Mouse (Mus musculus) limb, embryonic 11.5 days (tissue): ENCODE results near the gene Hdac4. TPM values are rescaled to one million over a fixed set of nuclear protein-coding genes. Genes with fewer than 3 reads are reported as not detected.

Experiments
- ATAC-seq: fragments of 200-750 bp; cut with Nextera tagmentation; 2 replicates; pipeline ENCODE4 v1.8.0; 2017; ENCODE audit warnings: low read depth; ENCODE audit not compliant: insufficient number of reproducible peaks, low FRiP score, low TSS enrichment
- DNase-seq: peaks from one replicate; pipeline ENCODE4 v3.0.0-alpha.2; 2015; ENCODE audit warnings: low spot score
- H3K27ac ChIP-seq: fragments of 300-500 bp; sonication (generic); replicated peaks from 2 replicates; pipeline ENCODE4 v1.5.1; 2014; ENCODE audit warnings: low read depth, mild to moderate bottlenecking, low read length
- H3K27me3 ChIP-seq: fragments of 300-500 bp; sonication (generic); 2 replicates; pipeline ENCODE4 v1.6.1; 2014; ENCODE audit warnings: mild to moderate bottlenecking, low read length, mixed read lengths; ENCODE audit not compliant: control insufficient read depth, insufficient read depth
- H3K36me3 ChIP-seq: fragments of 300-500 bp; sonication (generic); 2 replicates; pipeline ENCODE4 v1.6.1; 2014; ENCODE audit warnings: mild to moderate bottlenecking, low read length, moderate library complexity, mixed read lengths; ENCODE audit not compliant: control insufficient read depth, insufficient read depth
- H3K4me1 ChIP-seq: fragments of 300-500 bp; sonication (generic); 2 replicates; pipeline ENCODE4 v1.6.1; 2014; ENCODE audit warnings: low read length, mixed read lengths; ENCODE audit not compliant: control insufficient read depth, insufficient read depth
- H3K4me2 ChIP-seq: fragments of 300-500 bp; sonication (generic); 2 replicates; pipeline ENCODE4 v1.6.1; 2014; ENCODE audit warnings: low read depth, mild to moderate bottlenecking, moderate library complexity; ENCODE audit not compliant: severe bottlenecking
- H3K4me3 ChIP-seq: fragments of 300-500 bp; sonication (generic); 2 replicates; pipeline ENCODE4 v1.5.1; 2014; ENCODE audit warnings: low read depth, low read length
- H3K9ac ChIP-seq: fragments of 300-500 bp; sonication (generic); 2 replicates; pipeline ENCODE4 v1.6.1; 2014; ENCODE audit warnings: mild to moderate bottlenecking, low read length
- H3K9me3 ChIP-seq: fragments of 300-500 bp; sonication (generic); 2 replicates; pipeline ENCODE4 v1.6.1; 2016; ENCODE audit warnings: low read length; ENCODE audit not compliant: control insufficient read depth
- WGBS: fragments of 180-500 bp; shearing (Covaris S2); extraction: QIAGEN DNeasy Blood & Tissue Kit; methylation state at CpG from one replicate; pipeline ENCODE4 v1.1.7; 2014; 5-methylcytosine and 5-hydroxymethylcytosine counted together
- polyA plus RNA-seq: library from polyadenylated mRNA; unstranded; fragments of >200 nt; fragmentation: Nextera tagmentation; extraction: Ambion mirVana; gene quantifications from 2 replicates; pipeline ENCODE4 v1.2.1, GENCODE M21; 2014

Gene Hdac4
- polyA plus RNA-seq, 1 experiment from 2014 or later, result 24.2 TPM

DNA sequence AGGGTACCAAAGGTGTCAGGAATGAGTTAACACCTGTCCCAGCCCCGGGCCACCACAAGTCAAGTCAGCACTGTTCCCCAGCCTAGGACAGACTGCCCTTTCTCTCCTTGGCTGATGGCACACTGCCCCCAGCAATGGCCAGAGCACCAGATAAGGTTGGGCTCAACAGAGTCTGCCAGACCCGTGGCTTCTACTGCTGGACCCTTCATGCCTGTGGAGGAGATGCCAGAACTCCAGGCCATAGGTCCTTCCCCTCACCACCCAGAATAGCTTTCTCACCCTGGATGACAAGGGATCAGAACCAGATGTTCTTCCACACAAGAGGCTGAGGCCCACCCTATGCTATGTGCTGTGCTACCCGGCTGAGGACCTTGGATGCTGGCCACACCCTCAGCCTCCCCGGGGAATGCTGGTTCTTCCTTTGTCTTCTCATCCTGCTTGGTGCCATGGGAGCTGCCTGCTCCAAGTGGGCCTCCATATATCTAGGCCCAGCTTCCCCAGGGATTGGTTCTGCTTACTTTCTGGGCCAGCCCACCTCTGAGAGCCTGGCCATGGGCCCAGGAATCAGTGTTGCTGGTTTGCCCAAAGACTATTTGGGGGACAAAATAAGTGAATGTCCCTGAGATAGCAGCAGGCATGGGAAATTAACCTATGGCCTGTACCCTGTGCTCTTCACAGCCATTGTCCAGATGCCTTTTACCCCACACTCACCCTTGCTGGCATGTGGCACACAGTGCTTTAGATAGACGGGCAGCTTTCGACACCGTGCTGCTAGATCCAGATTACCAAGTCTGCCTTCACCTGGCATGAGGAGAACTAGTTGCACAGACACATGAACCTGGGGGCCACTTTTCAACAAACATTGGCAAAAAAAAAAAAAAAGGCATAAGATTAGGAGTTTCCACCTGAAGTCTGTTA is 273.0 kb downstream of the Hdac4 start:
- Histone ChIP-seq H3K27ac (no peak overlapping the region), H3K4me1 (no peaks in the 10 kb centered on the region), H3K9me3 (no peaks in the 10 kb centered on the region), H3K27me3 (no peaks in the 10 kb centered on the region), H3K4me2 (no peak overlapping the region), H3K9ac (no peak overlapping the region), H3K4me3 (no peak overlapping the region), H3K36me3 (no peaks in the 10 kb centered on the region)
- 77% methylated on average over 7 of the region's 7 CpGs for WGBS
- ATAC-seq (no peak), DNase-seq (no peak)

DNA sequence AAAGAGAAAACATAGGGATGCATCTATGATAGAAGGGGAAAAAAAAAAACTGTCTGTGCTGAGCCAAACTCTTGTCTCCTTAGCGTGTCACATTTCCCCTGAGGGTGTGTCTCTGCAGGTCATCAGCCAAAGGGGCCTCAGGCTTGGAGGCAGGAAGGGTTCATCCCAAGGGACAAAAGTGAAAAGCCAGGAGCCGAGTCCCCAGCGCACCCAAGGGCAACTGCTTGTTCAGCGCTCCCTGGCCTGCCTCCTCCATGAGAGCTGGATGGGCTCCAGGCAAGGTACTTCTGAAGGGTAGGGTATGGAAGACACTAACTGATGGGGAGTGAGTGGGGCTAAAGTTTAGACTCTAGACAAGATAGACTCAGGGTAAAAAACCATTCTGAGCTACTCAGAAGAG is 273.8 kb downstream of the Hdac4 start:
- H3K27ac ChIP-seq, result no peak overlapping the region
- no peak overlapping the region for H3K4me3 ChIP-seq
- no peaks in the 10 kb centered on the region for H3K4me1 ChIP-seq
- no peak overlapping the region for H3K4me2 ChIP-seq
- ATAC-seq, result no peak
- H3K9ac ChIP-seq, result no peak overlapping the region
- no peaks in the 10 kb centered on the region for H3K27me3 ChIP-seq
- no peak for DNase-seq
- no peaks in the 10 kb centered on the region for H3K36me3 ChIP-seq
- WGBS, result 90% methylated on average over 4 of the region's 4 CpGs
- H3K9me3 ChIP-seq, result no peaks in the 10 kb centered on the region

DNA sequence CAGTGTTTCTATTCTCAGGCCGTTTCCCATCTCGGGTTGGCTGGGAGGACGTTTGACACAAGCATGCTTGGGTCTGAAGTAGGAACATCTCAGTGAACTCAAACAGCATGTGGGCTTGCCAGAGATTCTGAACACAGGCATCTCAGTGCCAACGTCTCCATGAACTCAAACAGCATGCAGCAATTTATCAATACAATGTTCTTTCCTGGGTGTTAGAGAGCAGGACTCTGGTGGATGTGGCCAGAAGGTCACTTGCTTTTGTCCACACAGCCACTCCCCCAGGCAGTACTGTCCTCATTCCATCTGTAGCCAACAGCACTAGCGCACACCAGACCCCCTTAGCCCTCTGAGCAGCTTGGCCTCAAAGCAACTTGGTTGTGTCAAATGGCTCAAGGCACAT is 274.2 kb downstream of the Hdac4 start:
- no peak for ATAC-seq
- 79% methylated on average over 5 of the region's 5 CpGs for WGBS

DNA sequence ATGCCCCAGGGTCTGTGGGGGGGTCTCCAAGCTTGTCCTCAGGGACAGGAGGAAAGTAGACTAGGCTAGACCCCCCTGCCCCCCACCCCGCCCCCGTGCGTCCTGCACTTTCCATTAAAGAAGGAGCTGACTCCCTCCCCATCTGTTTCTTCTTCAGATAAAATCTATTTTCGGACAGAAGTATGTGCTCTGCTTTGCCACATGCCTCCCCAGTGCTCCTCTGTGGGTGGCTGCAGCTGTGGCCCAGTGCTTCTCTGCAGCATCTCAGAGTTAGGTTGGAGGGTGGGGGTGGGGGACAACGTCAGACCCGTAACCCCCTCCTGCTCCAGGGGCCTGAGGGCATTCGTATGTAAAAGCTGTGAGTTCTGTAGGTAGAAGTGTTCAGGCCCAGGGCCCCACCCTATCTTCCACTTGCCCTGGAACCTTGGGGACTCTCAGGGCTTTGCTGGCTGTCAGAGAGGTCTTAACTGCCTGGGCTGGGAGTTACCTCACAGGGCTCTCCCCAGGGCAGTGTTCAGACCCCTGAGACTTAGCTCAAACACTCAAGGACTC is 275.4 kb downstream of the Hdac4 start:
- no peak overlapping the region for H3K9ac ChIP-seq
- no peaks in the 10 kb centered on the region for H3K27me3 ChIP-seq
- ATAC-seq, result no peak
- H3K4me3 ChIP-seq, result no peak overlapping the region
- no peaks in the 10 kb centered on the region for H3K9me3 ChIP-seq
- WGBS, result 48% methylated on average over 7 of the region's 7 CpGs
- no peaks in the 10 kb centered on the region for H3K36me3 ChIP-seq
- no peak overlapping the region for H3K4me2 ChIP-seq
- no peak for DNase-seq
- H3K27ac ChIP-seq, result no peak overlapping the region
- no peaks in the 10 kb centered on the region for H3K4me1 ChIP-seq

More for the DNA sequence above, 274.2 kb downstream of the Hdac4 start:
- H3K4me2 ChIP-seq, result no peak overlapping the region
- DNase-seq, result no peak
- no peaks in the 10 kb centered on the region for H3K36me3 ChIP-seq
- no peak overlapping the region for H3K9ac ChIP-seq
- no peak overlapping the region for H3K27ac ChIP-seq
- H3K9me3 ChIP-seq, result no peaks in the 10 kb centered on the region
- H3K4me1 ChIP-seq, result no peaks in the 10 kb centered on the region
- H3K27me3 ChIP-seq, result no peaks in the 10 kb centered on the region
- H3K4me3 ChIP-seq, result no peak overlapping the region

DNA sequence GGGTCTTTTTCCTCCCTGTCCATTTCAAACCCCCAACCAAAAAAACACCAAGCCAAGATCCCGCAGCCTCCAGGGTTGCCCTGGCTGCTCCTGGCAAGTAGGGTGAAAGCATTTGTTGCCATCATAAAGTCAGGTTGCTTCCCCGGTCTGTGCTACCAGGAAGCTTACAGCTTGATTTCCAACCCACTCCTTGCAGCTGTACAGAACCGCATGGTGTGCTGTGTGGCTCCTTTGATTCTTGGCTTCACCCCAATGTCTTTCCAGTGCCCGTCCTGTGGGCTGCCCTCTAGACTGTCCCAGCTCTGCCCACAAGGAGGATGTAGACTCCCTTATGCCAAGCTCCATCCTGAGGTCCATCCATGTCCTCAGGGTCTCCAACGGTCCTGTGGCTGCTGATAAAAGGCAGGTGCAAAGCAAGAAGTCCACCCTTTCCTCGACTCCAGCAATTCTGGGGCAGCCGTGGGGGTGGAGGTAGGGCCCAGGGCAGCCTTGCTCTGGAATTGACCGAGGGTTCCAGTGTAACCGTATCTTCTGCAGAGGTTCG is 277.2 kb downstream of the Hdac4 start:
- no peak overlapping the region for H3K4me3 ChIP-seq
- H3K9me3 ChIP-seq, result no peaks in the 10 kb centered on the region
- H3K27ac ChIP-seq, result no peak overlapping the region
- no peak overlapping the region for H3K9ac ChIP-seq
- ATAC-seq, result no peak
- no peaks in the 10 kb centered on the region for H3K4me1 ChIP-seq
- H3K4me2 ChIP-seq, result no peak overlapping the region
- WGBS, result 87% methylated on average over 10 of the region's 10 CpGs
- H3K36me3 ChIP-seq, result no peaks in the 10 kb centered on the region
- no peak for DNase-seq
- H3K27me3 ChIP-seq, result no peaks in the 10 kb centered on the region

DNA sequence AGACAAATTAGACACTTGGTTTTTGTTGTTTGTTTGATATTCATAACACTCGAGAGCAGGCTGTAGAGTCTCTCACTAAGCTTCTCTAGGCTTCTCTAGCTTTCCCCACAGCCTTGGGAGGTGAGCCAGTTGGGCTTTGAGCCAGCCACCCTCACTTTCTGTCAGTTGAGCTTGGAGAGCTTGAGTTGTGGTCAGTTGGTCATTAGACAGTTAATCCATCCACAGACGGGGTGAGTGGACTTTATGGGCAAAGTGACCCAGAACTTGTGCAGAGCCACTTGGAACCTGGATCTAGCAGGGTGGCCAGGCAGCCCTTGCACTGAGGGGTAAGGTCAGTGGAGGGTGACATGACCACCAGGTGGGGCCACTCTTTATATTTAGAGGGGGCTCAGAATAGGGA is 277.9 kb downstream of the Hdac4 start:
- 0 out of 2 replicates have a peak, but pooled peaks cover under 1% of the 10 kb centered on the region for H3K4me1 ChIP-seq
- no peaks in the 10 kb centered on the region for H3K9me3 ChIP-seq
- no peak overlapping the region for H3K4me3 ChIP-seq
- no peak overlapping the region for H3K4me2 ChIP-seq
- H3K27me3 ChIP-seq, result no peaks in the 10 kb centered on the region
- H3K27ac ChIP-seq, result no peak overlapping the region
- ATAC-seq (no peak), DNase-seq (no peak)
- no peaks in the 10 kb centered on the region for H3K36me3 ChIP-seq
- no peak overlapping the region for H3K9ac ChIP-seq
- WGBS, result 78% methylated on average over 2 of the region's 2 CpGs

DNA sequence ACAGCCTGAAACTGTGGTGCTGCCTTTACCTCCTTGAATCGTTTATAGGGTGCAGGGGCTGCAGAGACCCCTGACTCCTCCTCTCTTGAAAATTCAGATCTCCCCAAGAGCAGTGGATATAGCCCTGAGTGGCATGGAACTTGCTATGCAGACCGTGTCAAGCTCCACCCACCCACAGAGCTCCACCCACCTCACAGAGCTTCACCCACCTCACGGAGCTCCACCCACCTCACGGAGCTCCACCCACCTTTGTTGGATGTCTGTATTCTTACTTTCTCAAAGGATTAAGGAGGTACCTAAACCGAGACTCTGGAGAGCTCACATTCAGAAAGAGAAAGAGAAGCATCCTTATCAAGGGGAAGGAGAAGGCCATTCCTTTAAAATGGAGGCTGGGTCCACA is 279.5 kb downstream of the Hdac4 start:
- no peak overlapping the region for H3K4me3 ChIP-seq
- no peak overlapping the region for H3K27ac ChIP-seq
- ATAC-seq, result no peak
- H3K4me2 ChIP-seq, result no peak overlapping the region
- no peak overlapping the region for H3K9ac ChIP-seq
- DNase-seq, result no peak
- no peaks in the 10 kb centered on the region for H3K36me3 ChIP-seq
- no peaks in the 10 kb centered on the region for H3K9me3 ChIP-seq
- 87% methylated on average over 5 of the region's 5 CpGs for WGBS
- H3K4me1 ChIP-seq, result 0 out of 2 replicates have a peak, but pooled peaks cover 3% of the 10 kb centered on the region
- H3K27me3 ChIP-seq, result no peaks in the 10 kb centered on the region

DNA sequence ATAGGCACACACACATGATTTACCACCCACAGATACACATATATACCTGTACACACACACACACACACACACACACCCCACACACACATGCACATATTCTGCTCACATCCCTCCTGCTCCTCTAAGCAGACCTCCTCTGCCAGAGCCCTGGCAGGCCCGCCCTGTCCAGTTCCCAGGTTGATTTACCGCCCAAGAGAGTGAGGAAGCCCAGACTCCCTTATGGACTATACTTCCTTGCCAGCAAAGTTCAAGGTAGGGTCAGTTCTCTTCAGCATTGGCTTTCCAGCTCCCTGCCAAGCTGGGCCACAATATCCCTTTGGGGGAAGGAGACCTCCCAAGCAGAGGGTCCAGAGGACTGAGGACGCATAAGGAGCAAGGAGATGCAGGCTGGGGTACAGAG is 280.9 kb downstream of the Hdac4 start:
- no peaks in the 10 kb centered on the region for H3K9me3 ChIP-seq
- H3K4me1 ChIP-seq, result 0 out of 2 replicates have a peak, but pooled peaks cover 3% of the 10 kb centered on the region
- no peaks in the 10 kb centered on the region for H3K27me3 ChIP-seq
- H3K27ac ChIP-seq, result no peak overlapping the region
- no peak for DNase-seq
- no peaks in the 10 kb centered on the region for H3K36me3 ChIP-seq
- H3K9ac ChIP-seq, result no peak overlapping the region
- no peak overlapping the region for H3K4me2 ChIP-seq
- H3K4me3 ChIP-seq, result no peak overlapping the region
- WGBS, result 58% methylated on average over 3 of the region's 3 CpGs
- no peak for ATAC-seq
